Mouse (Mus musculus) kidney, postnatal 10 days (tissue): Measurements from ENCODE around the gene Tgm6.

Experiments
- DNase-seq: peaks from one replicate; pipeline ENCODE4 v3.0.0; 2021; ENCODE audit warnings: mixed read lengths

Tgm6 gene

DNA sequence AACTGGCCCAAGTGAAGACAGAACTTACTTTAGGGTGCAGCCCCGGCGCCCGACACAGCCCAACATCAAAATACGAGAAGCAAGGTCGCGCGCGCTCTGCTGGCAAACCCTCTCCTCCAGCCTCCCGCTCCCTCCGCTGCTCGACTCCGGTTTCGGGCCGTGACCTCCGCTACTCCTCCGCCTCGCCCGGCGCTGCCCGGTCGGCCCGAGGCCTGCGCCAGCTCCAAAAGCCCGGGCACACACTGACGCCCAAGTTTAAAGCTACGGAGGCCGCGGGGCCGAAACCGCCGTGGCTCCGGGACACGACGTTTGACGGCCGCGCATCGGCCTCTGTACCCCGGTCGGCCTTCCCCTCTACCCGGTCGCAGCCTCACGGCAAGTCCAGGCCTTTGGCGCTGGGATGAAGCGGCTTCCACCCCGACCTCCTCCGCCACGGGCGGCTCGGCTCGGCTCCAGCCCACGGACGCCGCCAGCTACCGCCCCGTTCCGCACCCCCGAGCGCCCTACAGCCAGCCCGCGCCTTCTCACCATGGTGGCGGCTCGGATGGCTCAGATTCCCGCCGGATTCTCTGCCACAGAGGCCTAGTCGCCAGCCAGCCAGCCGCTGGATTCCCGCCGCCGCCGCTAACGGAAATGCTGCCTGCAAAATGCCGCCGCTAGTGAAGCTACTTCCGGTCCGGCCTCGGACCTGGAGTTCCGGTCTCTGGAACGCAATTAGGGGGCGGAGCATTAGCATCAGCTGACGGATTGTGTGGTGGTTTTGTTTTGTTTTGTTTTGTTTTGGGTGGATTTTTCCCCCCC lies 66.7 kb downstream of the Tgm6 start, which contains the start of gene Snrpb:
TSS of gene Snrpb (minus strand) at position 698 of the 801 bp plus-strand sequence.
- DNase-seq, result peak; percentile 95

DNA sequence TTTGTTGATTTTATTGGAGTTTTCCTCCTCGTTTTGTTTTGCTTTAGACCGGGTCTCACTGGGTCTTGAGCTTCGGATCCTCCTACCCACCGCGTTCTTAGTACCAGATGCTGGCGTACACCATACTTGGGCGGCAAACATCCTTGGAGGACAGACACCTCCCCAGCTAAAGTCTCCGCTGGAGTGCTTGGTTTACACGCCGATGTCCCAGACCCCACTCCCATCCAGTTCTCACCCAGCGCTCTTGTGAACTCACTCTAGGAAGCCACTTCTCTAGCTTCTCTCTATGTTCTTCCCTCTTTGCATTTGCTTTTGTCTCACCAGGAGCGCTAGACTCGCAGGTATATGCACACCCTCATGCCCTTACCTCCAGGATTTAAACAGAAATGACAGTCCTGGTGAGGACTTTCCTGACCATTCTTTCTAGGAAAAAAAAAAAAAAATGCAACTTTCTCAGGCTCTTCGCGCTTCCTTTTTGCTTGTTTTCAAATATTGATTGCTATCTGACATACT lies 67.3 kb downstream of the Tgm6 start:
- DNase-seq, result no peak

DNA sequence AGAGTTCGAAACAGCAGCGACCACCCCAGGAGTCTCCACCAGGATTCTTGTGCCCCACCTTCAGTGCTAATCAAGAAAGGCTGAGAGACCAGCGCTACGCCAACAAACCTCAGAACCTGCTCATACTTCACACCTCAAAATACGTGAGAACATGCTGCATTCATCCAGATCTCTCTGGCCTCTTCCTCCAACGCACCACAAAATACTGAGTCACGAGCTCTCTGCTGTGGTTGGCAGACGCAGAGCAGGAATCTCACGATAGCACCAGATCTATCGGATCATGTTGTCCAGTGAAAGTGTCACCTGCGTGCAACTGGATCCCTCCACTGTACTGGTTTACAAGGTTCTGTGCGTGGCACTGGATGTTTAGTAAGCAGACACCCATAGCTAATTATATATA lies 76.2 kb downstream of the Tgm6 start:
- no peak for DNase-seq

DNA sequence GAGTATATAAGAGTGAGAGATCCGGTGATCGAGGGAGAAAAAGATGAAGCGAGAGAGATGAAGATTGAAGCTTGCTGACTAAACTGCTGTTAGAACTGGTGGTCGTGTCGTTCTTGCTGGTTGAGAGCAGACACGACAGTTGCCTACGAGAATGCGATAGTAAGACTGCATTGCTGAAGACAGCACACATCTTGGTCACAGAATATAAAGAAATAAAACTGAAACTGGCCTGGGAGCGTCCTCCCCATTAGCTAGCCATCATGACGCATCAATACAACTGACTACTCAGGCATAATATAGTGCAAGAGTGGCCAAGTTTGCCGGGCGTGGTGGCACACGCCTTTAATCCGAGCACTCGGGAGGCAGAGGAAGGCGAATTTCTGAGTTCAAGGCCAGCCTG lies 82.7 kb downstream of the Tgm6 start, which contains the start of gene Tmc2:
TSS of gene Tmc2 (plus strand) at position 301 of the 400 bp plus-strand sequence.
- no peak for DNase-seq

DNA sequence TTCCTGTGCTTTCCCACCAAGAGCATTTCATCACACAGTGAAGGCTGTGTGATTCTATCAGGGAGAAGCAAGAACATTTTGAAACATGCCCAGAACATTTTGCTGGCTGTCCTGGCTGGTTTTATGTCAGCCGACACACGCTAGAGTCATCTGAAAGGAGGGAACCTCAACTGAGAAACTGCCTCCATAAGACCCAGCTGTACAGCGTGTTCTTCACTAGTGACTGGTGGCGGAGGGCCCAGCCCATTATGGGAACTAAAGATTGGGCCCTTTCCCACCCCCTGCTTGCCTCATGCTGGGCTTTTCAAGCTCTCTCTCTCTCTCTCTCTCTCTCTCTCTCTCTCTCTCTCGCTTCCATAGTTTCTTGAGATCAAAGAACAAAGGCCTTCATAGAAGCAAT lies 88.7 kb downstream of the Tgm6 start:
- DNase-seq, result no peak
